Mouse (Mus musculus): ENCODE measurements around the gene Mast2. TPM values are rescaled to one million over a fixed set of nuclear protein-coding genes. Genes with fewer than 3 reads are reported as not detected.

The Mast2 gene
- polyA plus RNA-seq, 1 experiment from 2014 or later, result 12.1 TPM

GRCm38 (mm10) chr4:116461943-116462342, 2.0 kb downstream of the Mast2 start:
- H3K27me3 ChIP-seq, result no peaks in the 10 kb centered on the region
- H3K4me3 ChIP-seq, result no peak overlapping the region
- peaks cover 18% of the 10 kb centered on the region for H3K4me1 ChIP-seq
- H3K4me2 ChIP-seq, result no peak overlapping the region
- no peaks in the 10 kb centered on the region for H3K9me3 ChIP-seq
- H3K27ac ChIP-seq, result no peak overlapping the region
- no peak overlapping the region for H3K9ac ChIP-seq
- ATAC-seq (ENCODE audit: insufficient number of reproducible peaks, low FRiP score, low TSS enrichment, low read depth), result no peak
- no peaks in the 10 kb centered on the region for H3K36me3 ChIP-seq
- 92% methylated on average over 3 of the region's 3 CpGs for WGBS

GRCm38 (mm10) chr4:116451553-116451952, 12.4 kb downstream of the Mast2 start:
- H3K4me1 ChIP-seq, result no peaks in the 10 kb centered on the region
- no peak overlapping the region for H3K4me3 ChIP-seq
- no peak overlapping the region for H3K27ac ChIP-seq
- no peak overlapping the region for H3K4me2 ChIP-seq
- H3K9me3 ChIP-seq, result no peaks in the 10 kb centered on the region
- no peak overlapping the region for H3K9ac ChIP-seq
- no peaks in the 10 kb centered on the region for H3K27me3 ChIP-seq
- ATAC-seq (ENCODE audit: insufficient number of reproducible peaks, low FRiP score, low TSS enrichment, low read depth), result no peak
- H3K36me3 ChIP-seq, result no peaks in the 10 kb centered on the region

- H3K9me3 ChIP-seq, result no peaks in the 10 kb centered on the region
- ATAC-seq (ENCODE audit: insufficient number of reproducible peaks, low FRiP score, low TSS enrichment, low read depth), result no peak
- no peak overlapping the region for H3K9ac ChIP-seq
- H3K36me3 ChIP-seq, result no peaks in the 10 kb centered on the region
- no peak overlapping the region for H3K4me2 ChIP-seq
- no peaks in the 10 kb centered on the region for H3K27me3 ChIP-seq
- H3K4me3 ChIP-seq, result no peak overlapping the region
- no peaks in the 10 kb centered on the region for H3K4me1 ChIP-seq
- H3K27ac ChIP-seq, result no peak overlapping the region
Observed at GRCm38 (mm10) chr4:116449951-116450350, 14.0 kb downstream of the Mast2 start.

- H3K4me2 ChIP-seq, result no peak overlapping the region
- no peak for ATAC-seq (ENCODE audit: insufficient number of reproducible peaks, low FRiP score, low TSS enrichment, low read depth)
- no peaks in the 10 kb centered on the region for H3K4me1 ChIP-seq
- no peaks in the 10 kb centered on the region for H3K9me3 ChIP-seq
- WGBS, result 50% methylated on average over 8 of the region's 8 CpGs
- H3K27ac ChIP-seq, result no peak overlapping the region
- H3K27me3 ChIP-seq, result no peaks in the 10 kb centered on the region
- no peak overlapping the region for H3K9ac ChIP-seq
- H3K36me3 ChIP-seq, result no peaks in the 10 kb centered on the region
- H3K4me3 ChIP-seq, result no peak overlapping the region
Observed at GRCm38 (mm10) chr4:116448673-116449072, 15.3 kb downstream of the Mast2 start.

GRCm38 (mm10) chr4:116439383-116439782, 24.6 kb downstream of the Mast2 start:
- Histone ChIP-seq H3K9me3 (no peaks in the 10 kb centered on the region), H3K9ac (no peak overlapping the region), H3K4me3 (no peak overlapping the region), H3K27me3 (no peaks in the 10 kb centered on the region), H3K36me3 (no peaks in the 10 kb centered on the region), H3K4me1 (no peaks in the 10 kb centered on the region), H3K27ac (no peak overlapping the region), H3K4me2 (no peak overlapping the region)
- WGBS, result 100% methylated on average over 1 of the region's 1 CpGs
- no peak for ATAC-seq (ENCODE audit: insufficient number of reproducible peaks, low FRiP score, low TSS enrichment, low read depth)

DNA sequence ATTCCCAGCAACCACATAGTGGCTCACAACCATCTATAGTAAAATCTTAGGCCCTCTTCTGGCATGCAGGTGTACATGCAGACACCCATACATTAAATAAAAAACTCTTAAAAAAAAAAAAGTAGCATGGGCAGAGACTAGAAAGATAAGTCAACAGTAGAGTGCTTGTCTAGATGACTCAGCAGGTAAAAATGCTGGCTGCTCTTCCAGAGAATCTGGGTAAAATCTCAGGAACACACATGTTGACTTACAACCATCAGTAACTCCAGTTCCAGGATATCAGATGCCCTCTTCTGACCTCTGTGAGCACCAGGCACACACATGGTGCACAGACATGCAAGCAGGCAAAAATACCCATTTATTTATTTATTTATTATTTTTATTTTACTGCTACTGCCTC, 25.4 kb downstream of the Mast2 start:
- Histone ChIP-seq H3K27me3 (no peaks in the 10 kb centered on the region), H3K9ac (no peak overlapping the region), H3K4me2 (no peak overlapping the region), H3K4me3 (no peak overlapping the region), H3K36me3 (0 out of 2 replicates have a peak, but pooled peaks cover 2% of the 10 kb centered on the region), H3K27ac (no peak overlapping the region), H3K9me3 (no peaks in the 10 kb centered on the region), H3K4me1 (no peaks in the 10 kb centered on the region)
- ATAC-seq (ENCODE audit: insufficient number of reproducible peaks, low FRiP score, low TSS enrichment, low read depth), result no peak

- ATAC-seq (ENCODE audit: insufficient number of reproducible peaks, low FRiP score, low TSS enrichment, low read depth), result no peak
- WGBS, result 99% methylated on average over 4 of the region's 4 CpGs
- 0 out of 2 replicates have a peak, but pooled peaks cover 6% of the 10 kb centered on the region for H3K36me3 ChIP-seq
- H3K4me2 ChIP-seq, result no peak overlapping the region
- no peaks in the 10 kb centered on the region for H3K9me3 ChIP-seq
- no peak overlapping the region for H3K9ac ChIP-seq
- H3K27me3 ChIP-seq, result no peaks in the 10 kb centered on the region
- H3K27ac ChIP-seq, result no peak overlapping the region
- H3K4me1 ChIP-seq, result no peaks in the 10 kb centered on the region
- H3K4me3 ChIP-seq, result no peak overlapping the region
Observed at GRCm38 (mm10) chr4:116435626-116436025, 28.4 kb downstream of the Mast2 start.

GRCm38 (mm10) chr4:116422186-116422585, 41.8 kb downstream of the Mast2 start:
- Histone ChIP-seq H3K36me3 (peaks cover 9% of the 10 kb centered on the region), H3K9ac (no peak overlapping the region), H3K27me3 (no peaks in the 10 kb centered on the region), H3K27ac (no peak overlapping the region), H3K4me2 (no peak overlapping the region), H3K4me1 (no peaks in the 10 kb centered on the region), H3K4me3 (no peak overlapping the region), H3K9me3 (no peaks in the 10 kb centered on the region)
- no peak for ATAC-seq (ENCODE audit: insufficient number of reproducible peaks, low FRiP score, low TSS enrichment, low read depth)
- 77% methylated on average over 1 of the region's 1 CpGs for WGBS

GRCm38 (mm10) chr4:116421170-116421569, 42.8 kb downstream of the Mast2 start:
- 91% methylated on average over 3 of the region's 3 CpGs for WGBS
- Histone ChIP-seq H3K36me3 (peaks cover 9% of the 10 kb centered on the region), H3K4me1 (no peaks in the 10 kb centered on the region), H3K27ac (no peak overlapping the region), H3K9ac (no peak overlapping the region), H3K27me3 (no peaks in the 10 kb centered on the region), H3K4me3 (no peak overlapping the region), H3K4me2 (no peak overlapping the region), H3K9me3 (no peaks in the 10 kb centered on the region)
- no peak for ATAC-seq (ENCODE audit: insufficient number of reproducible peaks, low FRiP score, low TSS enrichment, low read depth)

GRCm38 (mm10) chr4:116412993-116413392, 51.0 kb downstream of the Mast2 start:
- Histone ChIP-seq H3K36me3 (no peaks in the 10 kb centered on the region; the same call in 1 of the 2 replicates), H3K4me2 (no peak overlapping the region), H3K9me3 (no peaks in the 10 kb centered on the region), H3K27me3 (no peaks in the 10 kb centered on the region), H3K4me3 (no peak overlapping the region), H3K27ac (no peak overlapping the region), H3K9ac (no peak overlapping the region), H3K4me1 (no peaks in the 10 kb centered on the region)
- 53% methylated on average over 1 of the region's 1 CpGs for WGBS
- no peak for ATAC-seq (ENCODE audit: insufficient number of reproducible peaks, low FRiP score, low TSS enrichment, low read depth)

- no peaks in the 10 kb centered on the region for H3K9me3 ChIP-seq
- H3K4me2 ChIP-seq, result no peak overlapping the region
- no peaks in the 10 kb centered on the region for H3K27me3 ChIP-seq
- H3K36me3 ChIP-seq, result no peaks in the 10 kb centered on the region
- H3K4me1 ChIP-seq, result no peaks in the 10 kb centered on the region
- no peak for ATAC-seq (ENCODE audit: insufficient number of reproducible peaks, low FRiP score, low TSS enrichment, low read depth)
- no peak overlapping the region for H3K9ac ChIP-seq
- H3K27ac ChIP-seq, result no peak overlapping the region
- H3K4me3 ChIP-seq, result no peak overlapping the region
Observed at GRCm38 (mm10) chr4:116411401-116411800, 52.6 kb downstream of the Mast2 start.

DNA sequence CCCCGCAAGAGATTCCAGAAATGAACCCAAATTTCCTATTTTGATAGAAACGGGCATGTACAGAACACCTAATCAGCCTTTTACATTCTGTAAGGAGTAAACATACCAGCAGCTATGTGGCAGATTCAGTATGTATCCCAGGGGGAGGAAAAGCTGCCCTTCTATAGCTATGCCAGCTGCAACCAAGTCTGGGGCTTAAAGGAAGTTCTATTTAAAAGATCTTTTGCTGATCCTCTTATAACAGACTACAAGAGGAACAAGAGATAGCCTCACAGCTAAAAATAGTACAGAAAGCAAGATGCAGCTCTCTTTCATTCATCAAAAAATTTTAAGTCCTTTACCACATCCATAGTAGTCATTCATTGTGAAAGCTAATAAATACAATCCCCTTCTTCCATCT, 57.3 kb downstream of the Mast2 start:
- WGBS, result 69% methylated on average over 2 of the region's 2 CpGs

DNA sequence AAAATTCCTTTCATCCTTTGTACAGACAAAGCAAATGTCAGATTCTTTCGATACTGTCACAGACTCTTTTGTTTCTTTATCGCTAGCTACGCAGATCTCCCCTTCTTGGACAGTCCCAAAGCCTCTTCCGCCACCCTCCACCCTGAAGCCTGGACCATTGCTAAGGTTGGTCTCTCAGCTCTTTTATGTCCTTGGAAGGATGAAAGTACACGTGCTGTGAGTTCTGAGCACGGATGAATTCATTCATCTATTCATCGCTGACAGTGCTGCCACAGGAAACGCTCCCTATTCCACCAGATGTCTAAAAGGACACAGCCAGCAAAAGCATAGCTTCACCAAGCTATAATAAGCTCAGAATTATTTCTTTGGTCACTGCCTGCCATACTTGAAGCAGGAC, 58.0 kb downstream of the Mast2 start:
- H3K9me3 ChIP-seq, result no peaks in the 10 kb centered on the region
- ATAC-seq (ENCODE audit: insufficient number of reproducible peaks, low FRiP score, low TSS enrichment, low read depth), result no peak
- WGBS, result 49% methylated on average over 8 of the region's 8 CpGs
- H3K9ac ChIP-seq, result no peak overlapping the region
- no peak overlapping the region for H3K27ac ChIP-seq
- no peak overlapping the region for H3K4me2 ChIP-seq
- no peak overlapping the region for H3K4me3 ChIP-seq
- H3K4me1 ChIP-seq, result no peaks in the 10 kb centered on the region
- H3K27me3 ChIP-seq, result no peaks in the 10 kb centered on the region
- no peaks in the 10 kb centered on the region for H3K36me3 ChIP-seq

More for the DNA sequence above, 57.3 kb downstream of the Mast2 start:
- Histone ChIP-seq H3K4me3 (no peak overlapping the region), H3K27me3 (no peaks in the 10 kb centered on the region), H3K9ac (no peak overlapping the region), H3K36me3 (no peaks in the 10 kb centered on the region), H3K4me2 (no peak overlapping the region), H3K9me3 (no peaks in the 10 kb centered on the region), H3K27ac (no peak overlapping the region), H3K4me1 (no peaks in the 10 kb centered on the region)
- ATAC-seq (ENCODE audit: insufficient number of reproducible peaks, low FRiP score, low TSS enrichment, low read depth), result no peak

Measured in limb, embryonic 15.5 days (tissue).